Mouse (Mus musculus): ENCODE measurements around the gene Trio.

GRCm38 (mm10) chr15:27788122-27788759 is 237.4 kb downstream of the Trio start:
- TF ChIP-seq CTCF (IDR thresholded peaks at IDR 0.05; ENCODE audit: insufficient read depth, low read length) = no peak
- TF ChIP-seq POLR2A (IDR thresholded peaks at IDR 0.05; ENCODE audit: borderline replicate concordance, extremely low read depth, low read depth, low read length) = no peak
